Mouse (Mus musculus): ENCODE results near the gene Trp63. TPM values are rescaled to one million over a fixed set of nuclear protein-coding genes. Genes with fewer than 3 reads are reported as not detected.

The Trp63 gene
- polyA plus RNA-seq, 1 experiment from 2014 or later, result 0.17 TPM

DNA sequence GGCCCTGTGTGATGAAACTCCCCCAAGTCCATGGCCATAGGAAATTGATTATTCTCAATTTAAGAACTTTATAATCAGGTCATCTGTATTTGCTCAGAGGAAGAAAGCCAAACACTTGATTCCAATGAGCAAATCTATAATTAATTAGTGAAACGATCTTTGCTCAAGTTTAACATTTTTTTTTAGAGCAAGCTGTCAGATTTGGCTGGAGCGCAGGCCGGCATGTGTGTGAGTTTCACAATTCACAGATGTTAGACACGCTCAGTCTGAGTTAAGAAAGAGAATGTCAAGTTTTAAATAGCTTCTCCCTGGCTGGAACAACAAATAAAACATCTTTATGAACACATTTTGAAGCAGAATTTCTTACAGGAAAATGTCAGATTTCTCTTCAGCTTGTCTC is 1.0 kb upstream of the Trp63 start:
- no peaks in the 10 kb centered on the region for H3K36me3 ChIP-seq (ENCODE audit: insufficient read depth, low read length)
- DNase-seq (ENCODE audit: low spot score), result peak; percentile 52
- no peaks in the 10 kb centered on the region for H3K27me3 ChIP-seq (replicated peaks; ENCODE audit: insufficient read depth, low read length)
- H3K4me2 ChIP-seq (replicated peaks; ENCODE audit: low read depth, low read length), result no peak overlapping the region
- 52% methylated on average over 4 of the region's 4 CpGs for WGBS
- H3K27ac ChIP-seq (ENCODE audit: low read length), result no peak overlapping the region
- H3K9me3 ChIP-seq (ENCODE audit: low read length), result no peaks in the 10 kb centered on the region
- no peak for ATAC-seq
- H3K4me3 ChIP-seq (ENCODE audit: low read depth, low read length), result no peak overlapping the region
- H3K9ac ChIP-seq (replicated peaks; ENCODE audit: low read depth), result no peak overlapping the region
- no peaks in the 10 kb centered on the region for H3K4me1 ChIP-seq (ENCODE audit: insufficient read depth, low read depth, low read length)
- TF ChIP-seq CTCF (IDR thresholded peaks at IDR 0.05) (no peak), EP300 (IDR thresholded peaks at IDR 0.05) (no peak)

DNA sequence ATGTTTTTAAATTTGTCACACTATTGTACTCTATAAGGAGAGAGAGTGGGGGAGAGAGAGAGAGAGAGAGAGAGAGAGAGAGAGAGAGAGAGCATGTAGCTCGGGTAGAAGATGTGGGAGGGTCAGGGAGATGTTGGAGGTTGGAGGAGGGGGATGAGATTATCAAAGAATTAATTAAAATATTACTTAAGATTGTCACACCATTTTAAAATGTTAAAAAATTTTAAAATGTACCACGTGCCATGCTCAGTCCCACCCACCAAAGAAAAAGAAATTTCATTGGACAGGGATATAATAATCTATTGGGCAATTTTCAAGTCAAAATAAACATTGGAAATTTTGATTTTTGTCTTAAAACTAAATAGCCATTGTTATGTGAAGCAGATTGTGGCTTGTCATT is 1.0 kb downstream of the Trp63 start:
- H3K4me3 ChIP-seq (ENCODE audit: low read depth, low read length), result no peak overlapping the region
- no peaks in the 10 kb centered on the region for H3K27me3 ChIP-seq (replicated peaks; ENCODE audit: insufficient read depth, low read length)
- no peak overlapping the region for H3K4me2 ChIP-seq (replicated peaks; ENCODE audit: low read depth, low read length)
- TF ChIP-seq EP300 (IDR thresholded peaks at IDR 0.05), result no peak
- no peak for TF ChIP-seq CTCF (IDR thresholded peaks at IDR 0.05)
- WGBS, result 65% methylated on average over 2 of the region's 2 CpGs
- no peaks in the 10 kb centered on the region for H3K9me3 ChIP-seq (ENCODE audit: low read length)
- no peak overlapping the region for H3K27ac ChIP-seq (ENCODE audit: low read length)
- no peak overlapping the region for H3K9ac ChIP-seq (replicated peaks; ENCODE audit: low read depth)
- H3K4me1 ChIP-seq (ENCODE audit: insufficient read depth, low read depth, low read length), result no peaks in the 10 kb centered on the region
- no peak for ATAC-seq
- no peaks in the 10 kb centered on the region for H3K36me3 ChIP-seq (ENCODE audit: insufficient read depth, low read length)
- no peak for DNase-seq (ENCODE audit: low spot score)

DNA sequence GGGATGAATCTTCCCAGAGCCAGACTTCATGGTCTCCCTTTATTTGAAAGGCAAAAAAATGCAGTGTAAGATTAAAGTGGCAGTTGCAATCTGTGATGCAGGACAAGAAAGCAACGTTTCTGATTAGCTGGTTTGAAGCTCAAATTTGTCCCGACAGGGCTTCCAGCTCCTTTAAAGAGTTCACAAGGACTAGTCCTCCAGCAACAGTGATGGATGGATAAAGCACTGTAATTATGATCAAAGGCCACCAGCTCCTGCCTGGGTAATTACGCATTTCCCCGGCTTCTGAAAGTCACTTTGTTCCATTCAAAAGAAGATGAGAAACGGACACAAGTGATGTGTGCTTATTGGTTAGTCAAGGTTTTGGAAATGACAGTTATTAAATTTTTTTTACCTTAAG is 7.0 kb downstream of the Trp63 start:
- H3K4me1 ChIP-seq (ENCODE audit: insufficient read depth, low read depth, low read length), result no peaks in the 10 kb centered on the region
- no peaks in the 10 kb centered on the region for H3K9me3 ChIP-seq (ENCODE audit: low read length)
- no peak for ATAC-seq
- H3K4me3 ChIP-seq (ENCODE audit: low read depth, low read length), result no peak overlapping the region
- no peak overlapping the region for H3K27ac ChIP-seq (ENCODE audit: low read length)
- WGBS, result 28% methylated on average over 5 of the region's 5 CpGs
- TF ChIP-seq CTCF (IDR thresholded peaks at IDR 0.05), result no peak
- no peak for TF ChIP-seq EP300 (IDR thresholded peaks at IDR 0.05)
- no peaks in the 10 kb centered on the region for H3K36me3 ChIP-seq (ENCODE audit: insufficient read depth, low read length)
- no peak for DNase-seq (ENCODE audit: low spot score)
- H3K4me2 ChIP-seq (replicated peaks; ENCODE audit: low read depth, low read length), result no peak overlapping the region
- H3K27me3 ChIP-seq (replicated peaks; ENCODE audit: insufficient read depth, low read length), result no peaks in the 10 kb centered on the region
- no peak overlapping the region for H3K9ac ChIP-seq (replicated peaks; ENCODE audit: low read depth)

DNA sequence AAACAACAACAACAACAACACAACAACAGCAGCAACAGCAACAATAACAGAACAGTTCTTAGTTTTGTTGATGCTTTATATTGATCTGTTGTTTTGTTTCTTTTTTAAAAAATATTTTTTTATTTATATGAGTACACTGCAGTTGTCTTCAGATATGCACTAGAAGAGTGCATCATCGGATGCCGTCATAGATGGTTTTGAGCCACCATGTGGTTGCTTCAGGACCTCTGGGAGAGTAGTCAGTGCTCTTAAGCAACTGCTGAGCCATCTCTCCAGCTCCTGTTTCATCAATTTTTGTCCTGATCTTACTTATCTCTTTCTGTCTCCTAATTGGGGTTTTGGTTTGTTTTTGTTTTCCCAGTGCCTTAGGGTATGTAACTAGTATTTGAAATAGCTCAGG is 17.7 kb downstream of the Trp63 start:
- TF ChIP-seq CTCF (IDR thresholded peaks at IDR 0.05), result no peak
- TF ChIP-seq EP300 (IDR thresholded peaks at IDR 0.05), result no peak
- no peak overlapping the region for H3K27ac ChIP-seq (ENCODE audit: low read length)
- H3K9ac ChIP-seq (replicated peaks; ENCODE audit: low read depth), result no peak overlapping the region
- 83% methylated on average over 2 of the region's 2 CpGs for WGBS
- no peak overlapping the region for H3K4me3 ChIP-seq (ENCODE audit: low read depth, low read length)
- no peaks in the 10 kb centered on the region for H3K27me3 ChIP-seq (replicated peaks; ENCODE audit: insufficient read depth, low read length)
- DNase-seq (ENCODE audit: low spot score), result no peak
- ATAC-seq, result no peak
- H3K4me2 ChIP-seq (replicated peaks; ENCODE audit: low read depth, low read length), result no peak overlapping the region
- no peaks in the 10 kb centered on the region for H3K4me1 ChIP-seq (ENCODE audit: insufficient read depth, low read depth, low read length)
- no peaks in the 10 kb centered on the region for H3K9me3 ChIP-seq (ENCODE audit: low read length)
- no peaks in the 10 kb centered on the region for H3K36me3 ChIP-seq (ENCODE audit: insufficient read depth, low read length)

DNA sequence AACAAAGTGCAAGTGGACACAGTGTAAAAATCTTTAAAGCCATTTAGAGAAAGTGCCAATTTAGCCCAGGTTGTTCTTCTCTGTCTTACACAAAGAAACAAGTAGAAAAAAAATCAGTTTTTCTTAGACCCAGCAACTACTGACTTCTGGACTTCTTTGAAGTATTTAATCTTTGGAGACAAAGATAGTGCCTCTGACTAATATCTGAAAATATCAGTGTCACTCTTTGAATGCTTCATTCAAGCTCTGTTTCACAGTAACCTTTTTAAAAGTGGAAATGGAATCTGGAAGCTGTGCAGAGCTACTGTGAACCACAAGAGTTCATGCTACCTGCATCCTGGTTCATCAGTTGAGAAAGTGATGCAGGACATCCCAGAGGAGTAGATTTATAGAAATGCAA is 22.7 kb downstream of the Trp63 start:
- Histone ChIP-seq H3K4me1 (ENCODE audit: insufficient read depth, low read depth, low read length) (no peaks in the 10 kb centered on the region), H3K9me3 (ENCODE audit: low read length) (no peaks in the 10 kb centered on the region), H3K36me3 (ENCODE audit: insufficient read depth, low read length) (no peaks in the 10 kb centered on the region), H3K27ac (ENCODE audit: low read length) (no peak overlapping the region), H3K27me3 (replicated peaks; ENCODE audit: insufficient read depth, low read length) (no peaks in the 10 kb centered on the region), H3K9ac (replicated peaks; ENCODE audit: low read depth) (no peak overlapping the region), H3K4me3 (ENCODE audit: low read depth, low read length) (no peak overlapping the region), H3K4me2 (replicated peaks; ENCODE audit: low read depth, low read length) (no peak overlapping the region)
- DNase-seq (ENCODE audit: low spot score) (no peak), ATAC-seq (no peak)
- TF ChIP-seq CTCF (IDR thresholded peaks at IDR 0.05) (no peak), EP300 (IDR thresholded peaks at IDR 0.05) (no peak)

DNA sequence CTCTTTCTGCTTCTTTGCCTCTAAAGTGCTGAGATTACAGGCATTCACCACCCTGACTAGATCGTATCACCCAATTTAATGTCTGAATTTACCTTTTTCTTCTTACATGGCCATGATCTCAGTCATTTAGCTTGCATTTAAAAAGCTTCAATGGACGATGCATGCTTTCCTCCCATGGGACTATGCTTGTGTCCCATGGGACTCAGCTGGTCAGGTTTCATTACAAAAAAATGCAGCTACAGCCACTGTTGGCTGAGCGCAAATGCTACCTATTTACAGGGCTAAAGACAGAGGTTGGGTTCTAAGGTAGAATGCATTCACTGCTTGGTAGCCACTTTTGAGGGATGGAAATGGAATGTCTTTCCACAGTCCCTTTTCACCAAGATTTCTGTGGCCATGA is 32.2 kb downstream of the Trp63 start:
- no peak for ATAC-seq
- Histone ChIP-seq H3K27ac (ENCODE audit: low read length) (no peak overlapping the region), H3K36me3 (ENCODE audit: insufficient read depth, low read length) (no peaks in the 10 kb centered on the region), H3K9me3 (ENCODE audit: low read length) (no peaks in the 10 kb centered on the region), H3K4me1 (ENCODE audit: insufficient read depth, low read depth, low read length) (no peaks in the 10 kb centered on the region), H3K27me3 (replicated peaks; ENCODE audit: insufficient read depth, low read length) (no peaks in the 10 kb centered on the region), H3K4me3 (ENCODE audit: low read depth, low read length) (no peak overlapping the region), H3K4me2 (replicated peaks; ENCODE audit: low read depth, low read length) (no peak overlapping the region), H3K9ac (replicated peaks; ENCODE audit: low read depth) (no peak overlapping the region)
- TF ChIP-seq EP300 (IDR thresholded peaks at IDR 0.05) (no peak), CTCF (IDR thresholded peaks at IDR 0.05) (no peak)
- DNase-seq (ENCODE audit: low spot score), result no peak
- WGBS, result 89% methylated on average over 3 of the region's 3 CpGs

DNA sequence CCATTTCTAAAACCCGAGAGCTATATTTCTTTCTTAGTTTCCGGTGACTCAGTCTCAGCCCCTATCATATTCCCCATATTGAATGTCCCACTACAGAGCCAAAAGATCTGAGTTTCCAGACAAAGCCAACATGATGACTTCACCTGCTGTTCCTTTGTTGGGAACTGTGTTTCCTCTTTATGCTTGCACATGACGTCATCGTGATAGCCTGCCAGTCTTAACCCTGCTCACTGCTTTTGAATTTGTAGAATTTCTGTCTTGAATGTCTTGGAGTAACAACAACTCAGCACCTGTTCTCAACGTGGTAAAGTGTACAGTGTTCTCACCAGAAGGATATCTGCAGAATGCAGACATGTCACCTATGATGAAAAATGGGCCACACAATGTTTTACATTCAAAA is 39.6 kb downstream of the Trp63 start:
- H3K9ac ChIP-seq (replicated peaks; ENCODE audit: low read depth), result no peak overlapping the region
- no peaks in the 10 kb centered on the region for H3K36me3 ChIP-seq (ENCODE audit: insufficient read depth, low read length)
- H3K4me2 ChIP-seq (replicated peaks; ENCODE audit: low read depth, low read length), result no peak overlapping the region
- no peaks in the 10 kb centered on the region for H3K9me3 ChIP-seq (ENCODE audit: low read length)
- TF ChIP-seq CTCF (IDR thresholded peaks at IDR 0.05), result no peak
- no peak for TF ChIP-seq EP300 (IDR thresholded peaks at IDR 0.05)
- no peak overlapping the region for H3K27ac ChIP-seq (ENCODE audit: low read length)
- no peaks in the 10 kb centered on the region for H3K4me1 ChIP-seq (ENCODE audit: insufficient read depth, low read depth, low read length)
- ATAC-seq (no peak), DNase-seq (ENCODE audit: low spot score) (no peak)
- 63% methylated on average over 5 of the region's 5 CpGs for WGBS
- no peak overlapping the region for H3K4me3 ChIP-seq (ENCODE audit: low read depth, low read length)
- H3K27me3 ChIP-seq (replicated peaks; ENCODE audit: insufficient read depth, low read length), result no peaks in the 10 kb centered on the region

All from lung, postnatal 0 days (tissue).